Mouse (Mus musculus): ENCODE measurements around the gene Mettl27.
"Not testable (repeated sequence)": the region's sequence is repeated elsewhere in the genome, so short reads cannot be mapped to it uniquely, and the experiment has no call there.

Mettl27 gene

GRCm38 (mm10) chr5:134920106-134920687, 12.0 kb upstream of the Mettl27 start:
- no peak for DNase-seq (ENCODE audit: low read depth)

- DNase-seq (ENCODE audit: low read depth) = no peak
These were observed 11.1 kb upstream of the Mettl27 start for GRCm38 (mm10) chr5:134921106-134921505.

DNA sequence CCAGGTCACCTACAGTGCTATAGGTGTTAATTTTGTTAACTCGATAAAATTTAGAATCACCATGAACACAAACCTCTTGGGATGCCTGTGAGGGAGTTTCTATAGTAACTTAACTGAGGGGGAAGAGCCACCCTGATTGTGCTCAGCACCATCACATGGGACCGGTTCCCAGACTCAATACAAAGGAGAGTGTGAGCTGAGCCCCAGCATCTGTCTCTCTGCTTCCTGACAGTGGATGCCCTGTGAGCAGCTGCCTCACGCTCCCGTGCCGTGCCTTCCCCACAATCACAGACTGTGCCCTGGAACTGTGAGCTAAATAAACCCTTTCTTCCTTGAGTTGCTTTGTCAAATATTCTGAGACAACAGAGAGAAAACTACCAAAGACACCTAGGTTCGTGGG, 9.0 kb upstream of the Mettl27 start:
- DNase-seq (ENCODE audit: low read depth) = no peak

- no peak for DNase-seq (ENCODE audit: low read depth)
These were observed 5.4 kb upstream of the Mettl27 start for GRCm38 (mm10) chr5:134926726-134927125.

- DNase-seq (ENCODE audit: low read depth) = no peak
These were observed 2.2 kb upstream of the Mettl27 start for GRCm38 (mm10) chr5:134929988-134930387.

DNA sequence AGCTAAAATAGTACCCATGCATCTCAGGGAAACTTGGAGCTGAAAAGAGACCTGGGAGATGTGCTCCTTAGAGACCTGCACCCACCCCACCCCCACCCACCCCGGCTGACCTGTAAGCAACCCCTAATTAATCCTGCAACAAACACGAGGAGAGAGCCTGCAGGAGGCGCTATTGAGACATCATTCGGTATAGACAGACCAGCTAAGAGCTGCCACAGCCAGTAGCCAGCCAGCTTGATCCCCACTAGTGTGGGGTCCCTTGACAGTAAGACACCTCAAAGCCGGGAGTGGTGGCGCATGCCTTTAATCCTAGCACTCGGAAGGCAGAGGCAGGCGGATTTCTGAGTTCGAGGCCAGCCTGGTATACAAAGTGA, 722 bp downstream of the Mettl27 start:
- peak; percentile 97 for DNase-seq (ENCODE audit: low read depth)

DNA sequence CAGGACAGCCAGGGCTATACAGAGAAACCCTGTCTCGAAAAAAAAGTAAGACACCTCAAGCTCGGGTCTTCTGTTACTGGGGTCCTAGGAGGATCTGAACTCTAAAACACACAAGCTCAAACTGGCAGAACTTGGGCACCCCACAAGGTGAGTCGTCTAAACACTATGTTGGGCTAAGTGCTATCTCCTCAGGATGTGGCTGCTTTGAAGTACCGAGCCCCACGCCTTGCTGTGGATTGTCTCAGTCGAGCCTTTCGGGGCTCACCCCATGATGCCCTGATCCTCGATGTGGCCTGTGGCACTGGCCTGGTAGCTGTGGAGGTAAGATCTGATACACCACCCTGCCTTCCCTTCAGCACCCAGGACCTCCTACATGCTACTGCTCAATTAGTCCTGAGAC, 1.1 kb downstream of the Mettl27 start:
- DNase-seq (ENCODE audit: low read depth) = peak; percentile 39

DNA sequence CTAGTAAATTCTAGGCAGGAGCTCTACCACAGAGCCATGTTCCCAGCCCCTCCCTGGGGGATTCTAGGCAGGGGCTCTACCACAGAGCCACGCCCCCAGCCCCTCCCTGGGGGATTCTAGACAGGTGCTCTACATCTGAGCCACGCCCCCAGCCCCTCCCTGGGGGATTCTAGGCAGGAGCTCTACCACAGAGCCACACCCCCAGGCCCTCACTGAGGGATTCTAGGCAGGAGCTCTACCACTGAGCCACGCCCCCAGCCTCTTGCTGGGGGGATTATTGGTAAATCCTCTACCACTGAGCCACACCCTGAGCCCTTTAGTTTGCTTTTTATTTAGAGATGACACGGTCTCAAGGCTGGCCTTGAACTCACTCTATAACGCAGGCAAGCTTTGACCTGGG, 1.5 kb downstream of the Mettl27 start:
- not testable (repeated sequence) for DNase-seq (ENCODE audit: low read depth)

DNA sequence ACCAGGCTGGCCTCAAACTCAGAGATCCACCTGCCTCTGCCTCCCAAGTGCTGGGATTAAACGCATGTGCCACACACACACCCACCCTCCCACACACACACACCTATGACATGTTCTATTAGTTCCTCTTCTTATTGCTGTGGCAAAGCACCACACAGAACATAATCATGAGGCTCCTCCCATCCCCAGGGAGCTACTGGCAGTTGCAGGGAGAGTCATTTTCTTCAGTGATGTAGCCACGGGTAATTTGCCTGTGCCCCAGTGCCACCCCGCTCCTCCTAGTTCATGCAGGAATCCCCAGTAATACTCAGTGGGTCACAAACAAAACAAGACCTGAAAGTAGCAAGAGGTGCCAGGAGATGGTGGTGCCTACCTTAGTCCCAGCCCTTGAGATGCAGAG, 2.5 kb downstream of the Mettl27 start:
- DNase-seq (ENCODE audit: low read depth) = no peak

DNA sequence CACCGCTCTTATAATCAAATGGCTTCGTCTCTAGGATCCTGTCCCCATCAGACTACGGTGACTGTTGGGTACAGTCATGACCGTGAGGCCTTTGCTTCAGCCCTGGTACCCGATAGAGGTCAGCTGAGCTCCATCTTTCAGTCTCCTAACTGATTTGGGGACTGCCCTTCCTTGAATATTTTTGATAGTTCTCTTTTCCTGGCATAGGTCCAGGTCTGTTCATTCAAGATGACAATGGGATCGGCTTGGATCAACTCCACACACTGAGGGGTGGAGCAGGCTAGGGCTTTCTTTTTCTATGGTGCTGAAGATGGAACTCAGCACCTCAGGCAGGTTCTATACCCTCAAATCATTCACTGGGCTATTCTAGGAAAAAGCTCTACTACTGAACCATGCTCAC, 3.9 kb downstream of the Mettl27 start:
- no peak for DNase-seq (ENCODE audit: low read depth)

DNA sequence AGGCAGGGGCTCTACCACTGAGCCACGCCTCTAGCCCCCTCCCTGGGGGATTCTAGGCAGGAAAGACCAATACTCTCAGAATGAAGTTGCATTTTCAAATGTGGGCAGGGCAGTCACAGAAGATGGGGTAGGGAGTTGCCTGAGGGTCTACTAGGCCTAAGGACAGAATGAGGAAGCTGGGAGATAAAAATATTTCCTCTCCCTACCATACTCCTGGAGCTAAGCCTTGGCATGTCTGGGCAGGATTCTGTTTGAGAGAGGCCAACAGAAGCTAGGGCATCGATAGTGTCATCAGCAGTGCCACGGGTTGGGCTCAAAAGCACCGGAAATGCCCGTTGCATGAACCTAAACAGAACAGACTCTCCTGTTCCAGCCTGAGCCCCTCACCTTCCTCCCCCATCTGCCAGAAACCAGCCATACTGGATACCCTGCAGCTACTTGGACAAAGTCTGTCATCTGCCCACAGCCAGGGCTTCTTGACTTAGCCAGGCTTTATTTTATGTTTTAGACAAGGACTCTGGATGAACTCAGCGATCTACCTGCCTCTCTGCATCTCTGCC, 4.5 kb downstream of the Mettl27 start:
- peak; percentile 70 for DNase-seq (ENCODE audit: low read depth)

DNA sequence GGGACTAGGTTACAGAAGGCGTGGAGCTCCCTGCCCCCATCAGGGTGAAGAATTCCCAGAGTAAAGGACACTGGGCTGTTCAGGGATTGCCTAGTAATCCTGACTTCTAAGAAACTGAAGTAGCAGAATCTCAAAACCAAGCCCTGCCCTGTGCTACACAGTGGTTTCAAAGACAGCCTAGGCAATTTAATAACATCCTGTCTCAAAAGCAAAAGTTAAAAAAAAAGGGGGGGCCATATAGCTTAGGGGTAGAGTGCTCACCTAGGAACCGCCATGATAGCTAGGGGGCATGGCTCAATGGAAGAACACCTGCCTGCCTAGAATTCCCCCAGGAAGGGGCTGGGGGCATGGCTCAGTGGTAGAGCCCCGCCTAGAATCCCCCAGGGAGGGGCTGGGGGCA, 6.9 kb downstream of the Mettl27 start:
- no peak for DNase-seq (ENCODE audit: low read depth)

DNA sequence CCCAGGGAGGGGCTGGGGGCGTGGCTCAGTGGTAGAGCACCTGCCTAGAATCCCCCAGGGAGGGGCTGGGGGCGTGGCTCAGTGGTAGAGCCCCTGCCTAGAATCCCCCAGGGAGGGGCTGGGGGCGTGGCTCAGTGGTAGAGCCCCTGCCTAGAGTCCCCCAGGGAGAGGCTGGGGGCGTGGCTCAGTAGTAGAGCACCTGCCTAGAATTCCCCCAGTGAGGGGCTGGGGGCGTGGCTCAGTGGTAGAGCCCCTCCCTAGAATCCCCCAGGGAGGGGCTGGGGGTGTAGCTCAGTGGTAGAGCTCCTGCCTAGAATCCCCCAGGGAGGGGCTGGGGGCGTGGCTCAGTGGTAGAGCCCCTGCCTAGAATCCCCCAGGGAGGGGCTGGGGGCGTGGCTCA, 7.4 kb downstream of the Mettl27 start:
- not testable (repeated sequence) for DNase-seq (ENCODE audit: low read depth)

- peak; percentile 47 for DNase-seq (ENCODE audit: low read depth)
These were observed 9.5 kb downstream of the Mettl27 start for GRCm38 (mm10) chr5:134941472-134942209.

GRCm38 (mm10) chr5:134942740-134943139, 10.6 kb downstream of the Mettl27 start:
- no peak for DNase-seq (ENCODE audit: low read depth)

GRCm38 (mm10) chr5:134944179-134944578, 12.0 kb downstream of the Mettl27 start:
- DNase-seq (ENCODE audit: low read depth) = no peak

- DNase-seq (ENCODE audit: low read depth) = no peak
These were observed 13.2 kb downstream of the Mettl27 start for GRCm38 (mm10) chr5:134945266-134945959.

DNA sequence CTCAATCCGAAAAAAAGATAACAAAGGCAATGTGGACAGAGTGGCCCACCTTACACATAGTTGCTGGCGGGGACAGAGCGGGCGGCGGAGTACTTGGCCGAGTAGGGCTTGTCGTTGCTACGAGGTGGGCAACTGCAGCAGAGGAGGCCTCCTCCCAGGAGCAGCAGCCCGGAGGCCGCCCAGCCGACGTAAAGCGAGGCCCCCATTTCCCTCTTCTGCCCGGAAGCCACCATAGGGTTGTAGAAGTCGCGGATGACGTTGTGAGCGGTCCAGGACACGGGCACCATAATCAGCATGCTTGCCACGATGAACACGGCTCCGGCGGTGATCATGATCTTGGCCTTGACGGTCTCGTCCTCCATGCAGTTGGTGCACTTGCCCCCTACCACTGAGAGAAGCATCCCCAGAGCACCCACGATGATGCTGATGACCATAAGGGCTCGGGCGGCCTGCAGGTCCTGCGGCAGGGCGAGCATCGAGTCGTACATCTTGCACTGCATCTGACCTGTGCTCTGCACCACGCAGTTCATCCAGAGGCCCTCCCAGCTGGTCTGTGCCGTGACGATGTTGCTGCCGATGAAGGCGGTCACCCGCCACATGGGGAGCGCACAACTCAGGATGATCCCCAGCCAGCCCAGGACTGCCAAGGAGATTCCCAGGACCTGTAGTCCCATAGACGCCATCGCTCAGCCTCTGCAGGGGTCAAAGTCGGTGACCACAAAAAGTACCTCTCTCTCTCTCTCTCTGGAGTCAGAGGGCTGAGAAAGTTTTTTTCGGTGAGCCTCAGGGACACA, 14.1 kb downstream of the Mettl27 start:
- no peak for DNase-seq (ENCODE audit: low read depth)

GRCm38 (mm10) chr5:134946857-134947255, 14.7 kb downstream of the Mettl27 start, which contains the start of gene Cldn4:
Cldn4 (minus strand) TSS chr5:134946934.
- no peak for DNase-seq (ENCODE audit: low read depth)

DNA sequence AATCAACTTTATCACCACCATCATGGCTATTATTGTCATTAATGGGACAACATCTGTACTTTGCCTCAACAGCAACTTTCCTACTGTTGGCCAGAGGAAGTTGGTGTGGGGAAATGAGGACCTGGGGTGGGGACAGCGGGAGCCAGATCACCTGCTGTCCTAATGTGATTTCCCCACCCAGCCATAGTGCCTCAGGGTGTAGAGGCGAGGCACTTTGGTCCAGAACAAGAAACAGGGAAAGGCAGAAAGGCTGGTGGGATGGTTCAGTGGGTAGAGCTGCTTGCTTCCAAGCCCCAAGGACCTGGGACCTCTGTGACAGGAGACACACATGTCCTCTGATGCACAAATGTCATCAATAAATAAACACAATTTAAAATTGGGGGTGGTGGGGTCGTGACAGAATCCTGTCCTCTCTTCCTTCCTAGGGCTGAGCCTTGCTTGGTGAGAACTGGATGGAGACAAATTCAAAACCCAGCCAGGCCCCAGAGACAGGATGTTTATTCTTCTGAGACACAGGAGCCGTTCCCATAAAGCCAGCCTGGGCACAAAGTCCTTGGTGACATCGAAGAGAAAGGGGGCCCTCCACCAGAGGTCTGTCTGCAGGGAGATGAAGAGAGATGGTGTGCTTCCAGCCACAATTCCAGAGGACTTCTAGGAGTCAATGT, 15.4 kb downstream of the Mettl27 start:
- no peak for DNase-seq (ENCODE audit: low read depth)

DNA sequence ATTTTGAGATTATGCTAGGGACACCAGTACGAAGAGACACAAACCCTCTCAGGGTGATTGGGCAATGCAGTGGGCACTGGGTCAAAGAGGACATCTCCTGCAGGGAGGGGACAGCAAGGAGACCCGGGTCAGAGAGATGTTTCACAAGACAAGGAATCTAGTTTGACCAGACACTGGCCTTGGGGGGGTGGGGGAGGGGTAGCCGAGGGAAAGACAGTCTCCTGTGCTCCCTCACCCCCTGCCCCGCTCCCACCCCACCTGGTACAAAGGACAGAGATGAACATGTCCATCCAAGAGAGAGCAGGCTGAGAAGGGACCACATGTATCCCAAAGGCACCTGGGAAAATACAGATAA, 15.9 kb downstream of the Mettl27 start:
- DNase-seq (ENCODE audit: low read depth) = no peak

Measured in 416B (cell line).